Mouse (Mus musculus) MEL (cell line): Measurements from ENCODE around the gene Wnt9a. TPM values are rescaled to one million over a fixed set of nuclear protein-coding genes. Genes with fewer than 3 reads are reported as not detected.

Experiments used
- DNase-seq: peaks from one replicate; pipeline ENCODE4 v3.0.0; 2011; ENCODE audit warnings: low read depth, low spot score
- H3K27ac ChIP-seq: 2 replicates; pipeline ENCODE4 v1.5.1; 2012; ENCODE audit warnings: low read depth, mild to moderate bottlenecking, control low read depth, low read length, moderate library complexity; ENCODE audit not compliant: control insufficient read depth
- H3K27me3 ChIP-seq, 2 experiments: fragments of 150-350 bp in 1 of 2; sonication (generic) in 1 of 2; 2 replicates each; pipeline ENCODE4 v1.6.1; 2012; ENCODE audit warnings: low read length in 2 of 2, mild to moderate bottlenecking in 2 of 2, improper control_type of control experiment in 1 of 2, moderate library complexity in 1 of 2; ENCODE audit not compliant: insufficient read depth in 2 of 2, control insufficient read depth in 1 of 2
- H3K36me3 ChIP-seq, 2 experiments: 2 replicates each; pipeline ENCODE4 v1.6.1; 2012 to 2014; ENCODE audit warnings: low read length in 2 of 2, improper control_type of control experiment in 1 of 2, inconsistent platforms in 1 of 2, mild to moderate bottlenecking in 1 of 2; ENCODE audit not compliant: insufficient read depth in 2 of 2, control insufficient read depth in 1 of 2
- H3K4me1 ChIP-seq, 2 experiments: fragments of 150-350 bp in 1 of 2; sonication (generic) in 1 of 2; 2 replicates each; pipeline ENCODE4 v1.6.1; 2012; ENCODE audit warnings: low read length in 2 of 2, improper control_type of control experiment in 1 of 2, mild to moderate bottlenecking in 1 of 2; ENCODE audit not compliant: insufficient read depth in 2 of 2, control insufficient read depth in 1 of 2
- H3K4me3 ChIP-seq, 2 experiments: fragments of 150-350 bp in 1 of 2; sonication (generic) in 1 of 2; 2 replicates each; pipeline ENCODE4 v1.5.1; 2012; ENCODE audit warnings: low read depth in 2 of 2, low read length in 2 of 2, mild to moderate bottlenecking in 2 of 2, moderate library complexity in 2 of 2, control low read depth in 1 of 2, improper control_type of control experiment in 1 of 2; ENCODE audit not compliant: control insufficient read depth in 1 of 2, insufficient read depth in 1 of 2
- H3K79me2 ChIP-seq: 2 replicates; pipeline ENCODE4 v1.6.1; 2012; ENCODE audit warnings: mild to moderate bottlenecking, low read length, moderate library complexity; ENCODE audit not compliant: control insufficient read depth, poor library complexity, insufficient read depth
- H3K9ac ChIP-seq: 2 replicates; pipeline ENCODE4 v1.6.1; 2012; ENCODE audit warnings: low read depth, mild to moderate bottlenecking, control low read depth, low read length, moderate library complexity; ENCODE audit not compliant: control insufficient read depth, poor library complexity, severe bottlenecking
- H3K9me3 ChIP-seq: fragments of 150-350 bp; sonication (generic); replicated peaks from 2 replicates; pipeline ENCODE4 v1.6.1; 2012; ENCODE audit warnings: mild to moderate bottlenecking, low read length, improper control_type of control experiment, moderate library complexity; ENCODE audit not compliant: insufficient read depth
- BHLHE40 ChIP-seq: IDR thresholded peaks from 2 replicates; pipeline ENCODE4 v1.6.1; 2012; ENCODE audit warnings: low read depth, mild to moderate bottlenecking, inconsistent platforms, low read length, improper control_type of control experiment, borderline replicate concordance
- ETS1 ChIP-seq: IDR thresholded peaks from 2 replicates; pipeline ENCODE4 v1.6.1; 2012; ENCODE audit warnings: low read depth, mild to moderate bottlenecking, inconsistent platforms, low read length, improper control_type of control experiment, moderate library complexity
- GATA1 ChIP-seq: IDR thresholded peaks from 2 replicates; pipeline ENCODE4 v1.6.1; 2011; ENCODE audit warnings: low read depth, low read length, improper control_type of control experiment
- KAT2A ChIP-seq: conservative IDR thresholded peaks from 2 replicates; pipeline ENCODE4 v1.6.1; 2012; ENCODE audit warnings: low read depth, low read length, improper control_type of control experiment, inconsistent platforms
- MAFK ChIP-seq: IDR thresholded peaks from 2 replicates; pipeline ENCODE4 v1.6.1; 2011; ENCODE audit warnings: low read depth, mild to moderate bottlenecking, low read length, improper control_type of control experiment, borderline replicate concordance
- MAX ChIP-seq: IDR thresholded peaks from 2 replicates; pipeline ENCODE4 v1.6.1; 2011; ENCODE audit warnings: low read length, improper control_type of control experiment
- MEF2A ChIP-seq: IDR thresholded peaks from 2 replicates; pipeline ENCODE4 v1.6.1; 2014; ENCODE audit warnings: low read depth, mild to moderate bottlenecking, inconsistent platforms, low read length, improper control_type of control experiment; ENCODE audit not compliant: poor library complexity, insufficient replicate concordance, severe bottlenecking; ENCODE audit errors: extremely low read depth
- NRF1 ChIP-seq: IDR thresholded peaks from 2 replicates; pipeline ENCODE4 v1.6.1; 2014; ENCODE audit warnings: low read depth, mild to moderate bottlenecking, inconsistent platforms, low read length, improper control_type of control experiment, moderate library complexity; ENCODE audit not compliant: poor library complexity, insufficient read depth, severe bottlenecking
- POLR2AphosphoS2 ChIP-seq: IDR thresholded peaks from 2 replicates; pipeline ENCODE4 v1.6.1; 2011; ENCODE audit warnings: low read length, improper control_type of control experiment
- POLR2AphosphoS5 ChIP-seq: IDR thresholded peaks from 2 replicates; pipeline ENCODE4 v1.6.1; 2012; ENCODE audit warnings: low read depth, borderline replicate concordance, mild to moderate bottlenecking, inconsistent platforms, low read length, moderate library complexity, mixed read lengths
- SMC3 ChIP-seq: IDR thresholded peaks from 2 replicates; pipeline ENCODE4 v1.6.1; 2011; ENCODE audit warnings: low read depth, low read length, improper control_type of control experiment
- TAL1 ChIP-seq: IDR thresholded peaks from 2 replicates; pipeline ENCODE4 v1.6.1; 2012; ENCODE audit warnings: mild to moderate bottlenecking, inconsistent platforms, low read length, moderate library complexity, mixed read lengths
- TCF12 ChIP-seq: IDR thresholded peaks from 2 replicates; pipeline ENCODE4 v1.6.1; 2014; ENCODE audit warnings: low read depth, mild to moderate bottlenecking, inconsistent platforms, low read length, improper control_type of control experiment, moderate library complexity
- USF1 ChIP-seq: IDR thresholded peaks from 2 replicates; pipeline ENCODE4 v1.6.1; 2014; ENCODE audit warnings: low read depth, mild to moderate bottlenecking, inconsistent platforms, low read length, improper control_type of control experiment, moderate library complexity
- ZKSCAN1 ChIP-seq: IDR thresholded peaks from 2 replicates; pipeline ENCODE4 v1.6.1; 2012; ENCODE audit warnings: low read depth, mild to moderate bottlenecking, inconsistent platforms, low read length, improper control_type of control experiment, moderate library complexity
- ZMIZ1 ChIP-seq: IDR thresholded peaks from 2 replicates; pipeline ENCODE4 v1.6.1; 2012; ENCODE audit warnings: low read depth, mild to moderate bottlenecking, inconsistent platforms, low read length, improper control_type of control experiment, moderate library complexity
- polyA plus RNA-seq, 2 experiments: library from polyadenylated mRNA; stranded (reverse) in 1 of 2; unstranded in 1 of 2; fragments of >175 nt in 1 of 2; fragments of >200 nt in 1 of 2; gene quantifications; 2 replicates each; pipeline versions ENCODE4 v1.2.1 to v1.2.4; 2012; ENCODE audit warnings: low replicate concordance in 2 of 2, low read depth in 1 of 2; ENCODE audit not compliant: insufficient read length in 2 of 2, insufficient read depth in 1 of 2, missing spikeins in 1 of 2
- total RNA-seq: library from RNA; depleted of rRNA; stranded (reverse); fragments of 300-350 nt; gene quantifications from 2 replicates; pipeline ENCODE4 v1.2.3, GENCODE M21; 2012

Wnt9a gene
- total and polyA plus RNA-seq, 3 experiments, result not detected

GRCm38 (mm10) chr11:59278047-59278446, 28.7 kb upstream of the Wnt9a start:
- Histone ChIP-seq H3K4me3 (no peak overlapping the region), H3K27ac (no peak overlapping the region), H3K9me3 (no peaks in the 10 kb centered on the region), H3K27me3 (peaks cover 39% of the 10 kb centered on the region in 2 experiments), H3K4me1 (no peaks in the 10 kb centered on the region), H3K79me2 (no peaks in the 10 kb centered on the region), H3K36me3 (no peaks in the 10 kb centered on the region), H3K9ac (no peak overlapping the region)
- TF ChIP-seq ZMIZ1 (no peak), POLR2AphosphoS5 (no peak), ZKSCAN1 (no peak), TAL1 (no peak), MAFK (no peak), USF1 (no peak), ETS1 (no peak)
- DNase-seq, result no peak

DNA sequence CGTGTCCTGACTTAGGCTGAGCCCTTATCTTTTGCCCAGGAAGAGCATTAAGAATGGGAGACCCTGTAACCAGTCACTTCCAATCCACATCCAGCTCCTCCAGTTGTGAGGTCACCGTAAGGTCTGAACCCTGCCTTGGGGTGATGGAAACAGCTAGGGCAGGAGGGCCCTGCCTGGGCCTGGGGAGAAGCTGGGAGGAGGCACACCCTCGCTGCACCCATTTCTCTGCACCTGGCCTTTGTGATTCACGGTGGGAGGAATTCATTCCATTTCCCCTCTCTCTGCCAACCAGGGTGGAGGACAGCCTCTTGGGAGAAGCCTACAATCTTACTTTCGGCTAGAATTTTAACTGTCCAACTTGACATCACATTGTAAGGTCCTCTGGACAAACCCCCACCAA, 24.6 kb upstream of the Wnt9a start:
- H3K9me3 ChIP-seq, result no peaks in the 10 kb centered on the region
- H3K9ac ChIP-seq, result no peak overlapping the region
- no peaks in the 10 kb centered on the region for H3K4me1 ChIP-seq
- no peak for DNase-seq
- H3K27me3 ChIP-seq, result peaks cover 24 to 34% of the 10 kb centered on the region in 2 experiments
- H3K79me2 ChIP-seq, result no peaks in the 10 kb centered on the region
- H3K36me3 ChIP-seq, result no peaks in the 10 kb centered on the region
- H3K27ac ChIP-seq, result no peak overlapping the region
- TF ChIP-seq GATA1 (no peak), SMC3 (no peak), MEF2A (no peak), NRF1 (no peak)
- H3K4me3 ChIP-seq, result no peak overlapping the region

GRCm38 (mm10) chr11:59282933-59283332, 23.8 kb upstream of the Wnt9a start:
- Histone ChIP-seq H3K36me3 (no peaks in the 10 kb centered on the region), H3K79me2 (no peaks in the 10 kb centered on the region), H3K27ac (no peak overlapping the region), H3K27me3 (peaks cover 24 to 34% of the 10 kb centered on the region in 2 experiments), H3K4me1 (no peaks in the 10 kb centered on the region), H3K9me3 (no peaks in the 10 kb centered on the region), H3K4me3 (no peak overlapping the region), H3K9ac (no peak overlapping the region)
- TF ChIP-seq MAX (no peak), BHLHE40 (no peak), MAFK (no peak), KAT2A (no peak), TCF12 (no peak), POLR2AphosphoS2 (no peak), ZMIZ1 (no peak), MEF2A (no peak)
- DNase-seq, result no peak
